Mouse (Mus musculus): ENCODE results near the gene Dnajb14.

GRCm38 (mm10) chr3:137856061-137856460 lies 11.4 kb upstream of the Dnajb14 start:
- TF ChIP-seq CTCF (IDR thresholded peaks at IDR 0.05; ENCODE audit: insufficient read depth, low read length) (no peak), POLR2A (IDR thresholded peaks at IDR 0.05; ENCODE audit: borderline replicate concordance, extremely low read depth, low read depth, low read length) (no peak)
